ENCODE assay signal across 8 mouse cellular contexts in genomic region chr14:54443196-54443595, GRCm38 (mm10). TPM values are rescaled to one million over a fixed set of nuclear protein-coding genes. Genes with fewer than 3 reads are reported as not detected.
DNase-seq lines count a peak whose midpoint lies in the region; ATAC-seq lines count a peak whose summit lies in the region.

No protein-coding gene starts in this region.

- peak overlapping the region; percentile 38 for H3K4me2 ChIP-seq in limb, embryonic 13.5 days (replicated peaks)

- WGBS in limb, embryonic 13.5 days = 10% methylated on average over 3 of the region's 3 CpGs

- peaks cover 48% of the 10 kb centered on the region for H3K36me3 ChIP-seq in limb, embryonic 13.5 days

- peak overlapping the region; percentile 31; the same call in 1 of the 2 replicates for H3K9ac ChIP-seq in limb, embryonic 13.5 days

- DNase-seq in embryo, embryonic 10 days (ENCODE audit: low spot score) = peak; percentile 65
- DNase-seq in embryo, embryonic 9.5 days (ENCODE audit: extremely low spot score) = no peak
- peak; percentile 62 for DNase-seq in embryo, embryonic 10.5 days (ENCODE audit: low spot score)
- DNase-seq in heart, adult 8-10 months (ENCODE audit: low spot score) = peak; percentile 37
- DNase-seq in testis, postnatal 10 days (ENCODE audit: low spot score) = peak; percentile 74
- no peak for DNase-seq in cerebellum, postnatal 14 days
- DNase-seq in thymus, postnatal 10 days (ENCODE audit: low spot score in 2 of 2) = no peak

- peak; percentile 88 for ATAC-seq in limb, embryonic 13.5 days (ENCODE audit: low FRiP score, low read depth)

- H3K9me3 ChIP-seq in limb, embryonic 13.5 days = no peaks in the 10 kb centered on the region

- H3K27ac ChIP-seq in limb, embryonic 13.5 days = peak overlapping the region; percentile 87

- no peak overlapping the region for H3K4me3 ChIP-seq in limb, embryonic 13.5 days

- no peaks in the 10 kb centered on the region for H3K27me3 ChIP-seq in limb, embryonic 13.5 days

- peaks cover 19% of the 10 kb centered on the region for H3K4me1 ChIP-seq in limb, embryonic 13.5 days

RNA-seq across cellular contexts. Expression of gene Mmp14, which starts 11.8 kb away (rescaled TPM):
- 10 to 100 TPM in 2 of 4 experiments, 1 to 10 TPM in 2; 7.4 to 12.1 (median 9.2) TPM for total RNA-seq in heart, adult 8-10 months (2022)
- polyA plus RNA-seq in limb, embryonic 13.5 days (2015; fragmentation: Nextera tagmentation; extraction: Ambion mirVana) = 198 and 204 TPM in 2 replicates

RNA-seq across cellular contexts. Expression of gene Mrpl52, which starts 16.5 kb away (rescaled TPM):
- 100 to 1,000 TPM; 118 to 126 (median 121) TPM for total RNA-seq in heart, adult 8-10 months (2022)
- 224 and 233 TPM in 2 replicates for polyA plus RNA-seq in limb, embryonic 13.5 days (2015; fragmentation: Nextera tagmentation; extraction: Ambion mirVana)

RNA-seq across cellular contexts. Expression of gene Lrp10, which starts 20.7 kb away (rescaled TPM):
- total RNA-seq in heart, adult 8-10 months (2022) = 10 to 100 TPM; 45.5 to 62.2 (median 50.7) TPM
- 31.0 and 34.4 TPM in 2 replicates for polyA plus RNA-seq in limb, embryonic 13.5 days (2015; fragmentation: Nextera tagmentation; extraction: Ambion mirVana)

RNA-seq across cellular contexts. Expression of gene Slc7a7, which starts 25.6 kb away (rescaled TPM):
- 1 to 10 TPM; 3.8 to 6.4 (median 5.1) TPM for total RNA-seq in heart, adult 8-10 months (2022)
- 5.1 and 6.1 TPM in 2 replicates for polyA plus RNA-seq in limb, embryonic 13.5 days (2015; fragmentation: Nextera tagmentation; extraction: Ambion mirVana)

RNA-seq across cellular contexts. Expression of gene Rem2, which starts 32.7 kb away (rescaled TPM):
- total RNA-seq in heart, adult 8-10 months (2022) = not detected
- 2.8 and 3.2 TPM in 2 replicates for polyA plus RNA-seq in limb, embryonic 13.5 days (2015; fragmentation: Nextera tagmentation; extraction: Ambion mirVana)

Comparison
In these comparisons a context has a peak if more than half of its experiments do, and no peak if none do; other contexts are left out.
1. DNase-seq: peak in embryo, embryonic 10 days (single experiment), embryo, embryonic 10.5 days (single experiment), heart, adult 8-10 months (single experiment) and testis, postnatal 10 days (single experiment); none in embryo, embryonic 9.5 days (single experiment), cerebellum, postnatal 14 days (0 of 2) and thymus, postnatal 10 days (0 of 2).